Mouse (Mus musculus): ENCODE data around the gene Ercc4. TPM values are rescaled to one million over a fixed set of nuclear protein-coding genes. Genes with fewer than 3 reads are reported as not detected.

The Ercc4 gene
- polyA plus RNA-seq (2014; fragmentation: Nextera tagmentation; extraction: Ambion mirVana) = 11.9 and 12.9 TPM in 2 replicates

DNA sequence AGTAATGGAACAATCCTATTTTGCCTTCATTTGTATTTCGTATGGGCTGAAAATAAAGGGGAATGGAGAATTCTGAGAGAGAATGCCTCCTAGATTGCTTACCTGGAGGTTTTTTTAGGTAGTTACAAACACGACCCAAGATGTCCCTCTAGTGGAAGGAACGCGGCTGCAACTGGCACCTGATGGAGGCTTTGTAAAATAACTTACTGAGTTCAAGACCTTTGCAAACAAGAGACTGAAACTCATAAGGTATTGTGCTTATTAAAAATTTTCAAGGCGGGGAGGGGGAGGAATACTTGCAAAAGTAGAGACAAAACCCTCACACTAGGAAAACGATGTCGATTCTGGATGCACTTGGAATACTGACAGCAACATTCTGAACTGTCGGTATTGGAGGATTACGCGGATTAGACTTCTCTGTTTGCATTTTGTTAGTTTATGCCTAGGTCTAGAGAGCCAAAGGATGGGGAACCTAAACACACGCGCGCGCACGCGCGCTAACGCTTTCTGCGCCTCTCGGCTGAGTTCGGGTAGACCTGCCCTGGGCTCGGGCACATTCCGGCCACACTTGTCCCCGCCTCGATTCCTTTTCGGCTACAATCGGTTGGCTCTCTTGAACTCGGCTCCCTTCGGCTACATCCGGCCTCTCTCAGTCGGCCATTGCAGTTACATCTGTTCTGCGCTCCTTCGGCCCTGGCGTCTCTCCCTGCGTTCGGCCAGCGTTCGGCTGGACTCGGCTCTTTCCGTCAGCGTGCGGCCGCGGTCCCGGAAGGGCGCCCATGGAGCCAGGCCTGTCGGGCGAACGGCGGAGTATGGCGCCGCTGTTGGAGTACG, at the start of gene Ercc4:
Ercc4 (plus strand) TSS at position 529 of the 834 bp plus-strand sequence.
- ATAC-seq (replicated peaks; ENCODE audit: low FRiP score) (peak; percentile 98), DNase-seq (ENCODE audit: low spot score) (peak; percentile 92)
- H3K9me3 ChIP-seq (ENCODE audit: control insufficient read depth, low read length) = no peaks in the 10 kb centered on the region
- peak within 1 kb of the TSS; percentile 94 for H3K9ac ChIP-seq (ENCODE audit: low read depth, low read length)
- peaks cover 3% of the 10 kb centered on the region; the same call in 1 of the 2 replicates for H3K4me1 ChIP-seq (replicated peaks; ENCODE audit: control insufficient read depth, insufficient read depth, low read length)
- H3K36me3 ChIP-seq (ENCODE audit: control insufficient read depth, insufficient read depth, low read length) = peaks cover 9% of the 10 kb centered on the region
- H3K4me2 ChIP-seq = peak within 1 kb of the TSS; percentile 67
- peak within 1 kb of the TSS; percentile 78 for H3K4me3 ChIP-seq (ENCODE audit: low read depth, low read length)
- H3K27ac ChIP-seq (ENCODE audit: low read depth, low read length) = peak within 1 kb of the TSS; percentile 54; the same call in 1 of the 2 replicates
- 2% methylated on average over 53 of the region's 53 CpGs for WGBS
- H3K27me3 ChIP-seq (replicated peaks; ENCODE audit: control insufficient read depth, insufficient read depth, low read length) = no peaks in the 10 kb centered on the region

DNA sequence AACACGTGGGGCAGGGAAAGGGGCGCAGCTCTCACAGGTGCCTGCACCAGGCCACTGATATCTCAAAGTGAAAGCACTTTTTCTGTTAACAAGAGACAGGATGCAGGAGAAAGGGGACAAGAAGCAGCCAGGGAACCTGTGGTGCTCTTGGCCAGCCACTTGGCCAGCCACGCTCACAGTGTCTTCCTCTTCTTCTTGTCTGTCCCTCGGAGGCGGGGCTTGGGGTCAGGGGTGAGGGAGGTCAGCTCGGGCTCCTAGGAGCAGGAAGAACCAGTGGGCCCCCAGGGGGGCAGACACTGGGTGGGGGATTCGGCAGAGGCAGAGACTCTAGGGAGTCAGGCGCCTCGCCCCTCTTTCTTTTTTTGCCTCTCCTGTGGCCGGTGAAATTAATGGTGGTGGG, 48.4 kb upstream of the Ercc4 start:
- WGBS = 26% methylated on average over 9 of the region's 10 CpGs
- ATAC-seq (replicated peaks; ENCODE audit: low FRiP score) (no peak), DNase-seq (ENCODE audit: low spot score) (no peak)
- Histone ChIP-seq H3K4me2 (peak overlapping the region; percentile 51), H3K4me3 (ENCODE audit: low read depth, low read length) (no peak overlapping the region), H3K4me1 (replicated peaks; ENCODE audit: control insufficient read depth, insufficient read depth, low read length) (0 out of 2 replicates have a peak, but pooled peaks cover 4% of the 10 kb centered on the region), H3K27ac (ENCODE audit: low read depth, low read length) (no peak overlapping the region), H3K36me3 (ENCODE audit: control insufficient read depth, insufficient read depth, low read length) (no peaks in the 10 kb centered on the region), H3K9me3 (ENCODE audit: control insufficient read depth, low read length) (no peaks in the 10 kb centered on the region), H3K9ac (ENCODE audit: low read depth, low read length) (no peak overlapping the region), H3K27me3 (replicated peaks; ENCODE audit: control insufficient read depth, insufficient read depth, low read length) (no peaks in the 10 kb centered on the region)

GRCm38 (mm10) chr16:13074176-13074575, 35.3 kb upstream of the Ercc4 start:
- DNase-seq (ENCODE audit: low spot score) (no peak), ATAC-seq (replicated peaks; ENCODE audit: low FRiP score) (no peak)
- WGBS = 75% methylated on average over 4 of the region's 4 CpGs
- Histone ChIP-seq H3K4me3 (ENCODE audit: low read depth, low read length) (no peak overlapping the region), H3K27ac (ENCODE audit: low read depth, low read length) (no peak overlapping the region), H3K36me3 (ENCODE audit: control insufficient read depth, insufficient read depth, low read length) (no peaks in the 10 kb centered on the region), H3K27me3 (replicated peaks; ENCODE audit: control insufficient read depth, insufficient read depth, low read length) (no peaks in the 10 kb centered on the region), H3K9ac (ENCODE audit: low read depth, low read length) (no peak overlapping the region), H3K9me3 (ENCODE audit: control insufficient read depth, low read length) (no peaks in the 10 kb centered on the region), H3K4me1 (replicated peaks; ENCODE audit: control insufficient read depth, insufficient read depth, low read length) (no peaks in the 10 kb centered on the region), H3K4me2 (no peak overlapping the region)

DNA sequence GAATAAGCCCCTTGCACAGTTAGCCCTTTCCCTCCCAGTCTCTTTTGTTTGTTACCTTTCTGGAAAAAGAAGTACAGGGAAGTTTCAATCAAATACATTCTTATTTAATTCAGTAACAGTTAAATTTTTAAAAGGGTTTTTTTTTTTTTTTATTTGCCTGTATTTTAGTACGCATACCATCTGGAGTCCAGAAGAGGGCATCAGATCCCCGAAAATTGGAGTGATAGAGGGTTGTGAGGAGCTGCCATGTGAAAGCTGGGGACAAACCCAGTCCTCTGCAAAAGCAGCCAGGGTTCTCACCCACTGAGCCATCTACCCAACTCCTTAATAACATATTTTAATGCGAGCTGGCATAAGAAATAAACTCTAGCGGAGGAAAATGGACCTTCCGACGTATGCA, 29.3 kb upstream of the Ercc4 start:
- WGBS = 72% methylated on average over 6 of the region's 6 CpGs
- no peaks in the 10 kb centered on the region for H3K9me3 ChIP-seq (ENCODE audit: control insufficient read depth, low read length)
- no peak overlapping the region for H3K4me2 ChIP-seq
- ATAC-seq (replicated peaks; ENCODE audit: low FRiP score) (no peak), DNase-seq (ENCODE audit: low spot score) (no peak)
- H3K27me3 ChIP-seq (replicated peaks; ENCODE audit: control insufficient read depth, insufficient read depth, low read length) = no peaks in the 10 kb centered on the region
- H3K36me3 ChIP-seq (ENCODE audit: control insufficient read depth, insufficient read depth, low read length) = no peaks in the 10 kb centered on the region
- H3K4me1 ChIP-seq (replicated peaks; ENCODE audit: control insufficient read depth, insufficient read depth, low read length) = no peaks in the 10 kb centered on the region
- no peak overlapping the region for H3K27ac ChIP-seq (ENCODE audit: low read depth, low read length)
- no peak overlapping the region for H3K4me3 ChIP-seq (ENCODE audit: low read depth, low read length)
- H3K9ac ChIP-seq (ENCODE audit: low read depth, low read length) = no peak overlapping the region

DNA sequence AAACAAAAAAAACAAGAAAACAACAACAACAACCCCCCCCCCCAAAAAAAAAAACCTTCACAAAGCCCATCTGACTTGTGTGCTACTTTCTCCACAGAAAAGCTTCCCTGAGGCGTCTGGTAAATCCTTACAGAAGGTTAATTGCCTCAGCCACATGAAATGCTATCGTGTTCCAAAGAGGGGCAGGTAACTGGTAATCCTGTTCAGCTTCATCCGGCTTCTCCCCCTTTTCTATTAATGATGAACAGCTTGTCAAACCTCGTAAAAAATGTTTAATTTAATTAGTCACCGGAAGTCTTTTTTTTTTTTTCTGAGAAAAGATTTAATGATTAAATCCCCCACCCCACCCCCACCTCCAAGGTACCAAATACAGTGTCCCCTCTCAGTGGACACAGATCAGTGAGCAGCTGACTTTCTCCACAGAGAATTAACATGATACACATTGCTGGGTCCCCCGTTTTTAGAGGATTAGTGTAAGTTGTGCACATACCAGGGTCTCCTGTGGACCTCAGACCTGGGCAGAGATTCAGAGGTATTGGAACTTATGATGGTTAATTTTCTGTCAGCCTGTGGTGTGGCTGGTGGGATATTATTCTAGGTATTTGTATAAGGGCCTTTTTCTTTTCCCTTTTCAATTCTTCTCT, 26.2 kb upstream of the Ercc4 start:
- H3K9ac ChIP-seq (ENCODE audit: low read depth, low read length) = no peak overlapping the region
- H3K9me3 ChIP-seq (ENCODE audit: control insufficient read depth, low read length) = no peaks in the 10 kb centered on the region
- ATAC-seq (replicated peaks; ENCODE audit: low FRiP score) = no peak
- H3K27ac ChIP-seq (ENCODE audit: low read depth, low read length) = no peak overlapping the region
- no peak overlapping the region for H3K4me2 ChIP-seq
- no peak for DNase-seq (ENCODE audit: low spot score)
- WGBS = 76% methylated on average over 6 of the region's 6 CpGs
- H3K4me1 ChIP-seq (replicated peaks; ENCODE audit: control insufficient read depth, insufficient read depth, low read length) = no peaks in the 10 kb centered on the region
- no peak overlapping the region for H3K4me3 ChIP-seq (ENCODE audit: low read depth, low read length)
- no peaks in the 10 kb centered on the region for H3K27me3 ChIP-seq (replicated peaks; ENCODE audit: control insufficient read depth, insufficient read depth, low read length)
- H3K36me3 ChIP-seq (ENCODE audit: control insufficient read depth, insufficient read depth, low read length) = no peaks in the 10 kb centered on the region

DNA sequence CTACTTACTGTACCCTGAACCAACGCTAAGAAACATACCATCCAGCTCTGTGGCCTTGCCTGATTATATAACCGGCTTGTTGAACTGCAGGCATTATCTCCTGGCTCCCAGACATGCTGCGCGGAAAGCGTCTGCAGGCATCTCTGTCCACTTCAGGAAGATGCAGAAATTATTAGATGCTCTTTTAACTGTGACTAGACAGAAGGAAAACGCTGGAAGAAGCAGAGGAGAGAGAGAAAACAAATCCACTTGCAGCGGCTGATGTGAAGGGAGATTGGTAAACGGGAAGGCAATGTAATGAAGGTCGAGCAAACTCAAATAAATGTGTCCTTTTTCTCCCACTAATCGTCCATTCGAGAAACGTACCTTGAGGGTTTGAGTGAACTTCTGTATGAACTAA, 1.1 kb upstream of the Ercc4 start:
- Histone ChIP-seq H3K36me3 (ENCODE audit: control insufficient read depth, insufficient read depth, low read length) (peaks cover 3% of the 10 kb centered on the region), H3K27me3 (replicated peaks; ENCODE audit: control insufficient read depth, insufficient read depth, low read length) (no peaks in the 10 kb centered on the region), H3K27ac (ENCODE audit: low read depth, low read length) (no peak overlapping the region), H3K4me2 (no peak overlapping the region), H3K4me1 (replicated peaks; ENCODE audit: control insufficient read depth, insufficient read depth, low read length) (peaks cover 3% of the 10 kb centered on the region; the same call in 1 of the 2 replicates), H3K9me3 (ENCODE audit: control insufficient read depth, low read length) (no peaks in the 10 kb centered on the region), H3K9ac (ENCODE audit: low read depth, low read length) (no peak overlapping the region), H3K4me3 (ENCODE audit: low read depth, low read length) (no peak overlapping the region)
- DNase-seq (ENCODE audit: low spot score) = no peak
- no peak for ATAC-seq (replicated peaks; ENCODE audit: low FRiP score)
- 82% methylated on average over 12 of the region's 12 CpGs for WGBS

DNA sequence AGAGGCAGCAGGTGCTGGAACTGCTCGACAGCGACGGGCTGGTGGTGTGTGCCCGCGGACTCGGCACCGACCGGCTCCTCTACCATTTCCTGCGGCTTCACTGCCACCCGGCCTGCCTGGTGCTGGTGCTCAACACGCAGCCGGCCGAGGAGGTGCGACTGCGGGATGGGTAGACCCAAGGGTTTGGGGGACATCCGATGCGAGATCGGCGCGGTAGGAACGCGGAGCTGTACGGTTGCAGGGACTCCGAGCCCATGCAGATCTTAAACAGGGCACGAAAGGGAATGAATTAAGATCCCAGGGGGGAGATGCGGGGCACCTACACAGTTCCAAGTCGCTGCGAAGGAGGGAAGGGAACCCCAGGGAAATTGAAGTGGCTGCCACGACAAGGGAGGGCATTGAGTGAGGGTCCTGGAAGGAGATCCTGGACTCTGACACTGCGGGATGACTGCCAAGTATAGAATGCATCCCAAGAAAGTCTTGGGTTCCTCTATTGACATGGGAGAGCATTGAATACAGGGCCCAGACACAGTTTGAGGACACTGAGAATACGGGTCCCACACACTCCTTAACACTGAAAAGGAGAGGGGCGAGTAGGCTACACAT, 609 bp downstream of the Ercc4 start:
- Histone ChIP-seq H3K36me3 (ENCODE audit: control insufficient read depth, insufficient read depth, low read length) (peaks cover 14% of the 10 kb centered on the region), H3K27ac (ENCODE audit: low read depth, low read length) (peak overlapping the region; percentile 54; the same call in 1 of the 2 replicates), H3K4me2 (peak overlapping the region; percentile 67), H3K9ac (ENCODE audit: low read depth, low read length) (peak overlapping the region; percentile 94), H3K9me3 (ENCODE audit: control insufficient read depth, low read length) (no peaks in the 10 kb centered on the region), H3K4me1 (replicated peaks; ENCODE audit: control insufficient read depth, insufficient read depth, low read length) (peaks cover 3% of the 10 kb centered on the region; the same call in 1 of the 2 replicates), H3K27me3 (replicated peaks; ENCODE audit: control insufficient read depth, insufficient read depth, low read length) (no peaks in the 10 kb centered on the region), H3K4me3 (ENCODE audit: low read depth, low read length) (peak overlapping the region; percentile 78)
- 2% methylated on average over 32 of the region's 32 CpGs for WGBS
- DNase-seq (ENCODE audit: low spot score) (no peak), ATAC-seq (replicated peaks; ENCODE audit: low FRiP score) (peak; percentile 71)

DNA sequence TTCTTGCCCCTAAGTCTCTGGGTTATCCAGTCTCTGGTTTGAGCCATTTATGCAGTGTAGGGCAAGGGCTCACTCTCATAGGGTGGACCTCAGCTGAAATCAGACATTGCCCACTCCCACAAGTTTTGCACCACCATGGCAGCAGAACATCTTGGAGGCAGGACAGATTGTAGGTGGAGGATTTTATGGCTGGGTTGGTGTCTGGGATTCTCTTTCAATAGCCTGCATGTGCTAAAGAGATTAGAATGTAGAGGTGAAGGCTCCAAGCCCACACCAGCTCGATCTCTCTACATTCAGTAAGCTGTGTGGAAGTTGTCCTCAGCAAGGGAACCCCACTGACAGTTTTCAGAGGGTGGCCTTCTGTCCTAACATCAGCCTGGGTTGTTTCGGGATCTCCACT, 5.3 kb downstream of the Ercc4 start:
- no peak overlapping the region for H3K27ac ChIP-seq (ENCODE audit: low read depth, low read length)
- no peak overlapping the region for H3K9ac ChIP-seq (ENCODE audit: low read depth, low read length)
- H3K27me3 ChIP-seq (replicated peaks; ENCODE audit: control insufficient read depth, insufficient read depth, low read length) = no peaks in the 10 kb centered on the region
- WGBS = 87% methylated on average over 2 of the region's 2 CpGs
- DNase-seq (ENCODE audit: low spot score) (no peak), ATAC-seq (replicated peaks; ENCODE audit: low FRiP score) (no peak)
- no peaks in the 10 kb centered on the region for H3K9me3 ChIP-seq (ENCODE audit: control insufficient read depth, low read length)
- H3K4me3 ChIP-seq (ENCODE audit: low read depth, low read length) = no peak overlapping the region
- peaks cover 16% of the 10 kb centered on the region for H3K36me3 ChIP-seq (ENCODE audit: control insufficient read depth, insufficient read depth, low read length)
- no peak overlapping the region for H3K4me2 ChIP-seq
- H3K4me1 ChIP-seq (replicated peaks; ENCODE audit: control insufficient read depth, insufficient read depth, low read length) = peaks cover 3% of the 10 kb centered on the region; the same call in 1 of the 2 replicates

Measured in liver, embryonic 11.5 days (tissue).